Mouse (Mus musculus) limb, embryonic 11.5 days (tissue): ENCODE results near the gene Zdhhc8. TPM values are rescaled to one million over a fixed set of nuclear protein-coding genes. Genes with fewer than 3 reads are reported as not detected.

ENCODE experiments used
- microRNA counts: library from miRNA; unstranded; fragments of <30 nt; microRNA quantifications from one replicate; lab custom pipeline; 2016
- microRNA-seq: library from miRNA; unstranded; fragments of <30 nt; microRNA quantifications from one replicate; pipeline ENCODE4, GENCODE M21; 2016
- polyA plus RNA-seq: library from polyadenylated mRNA; unstranded; fragments of >200 nt; fragmentation: Nextera tagmentation; extraction: Ambion mirVana; gene quantifications from 2 replicates; pipeline ENCODE4 v1.2.1, GENCODE M21; 2014

The Zdhhc8 gene
- polyA plus RNA-seq, 1 experiment from 2014 or later = 14.6 TPM

MicroRNAs within 50 kb of the gene (microRNA counts, 519-probe panel; counts per million panel counts)
- not detected for microRNA mmu-miR-1306 (lab: Ali Mortazavi, UCI)

Small RNA genes within 50 kb of the gene (microRNA-seq; reads per million reads assigned to microRNA genes)
- gene Gm24572 (4.0 reads per million, percentile 6 among the genes with 10 or more reads in this experiment), gene Mir1306 (430 reads per million, percentile 66 among the genes with 10 or more reads in this experiment)

Other genes starting within 250 kb of the Zdhhc8 start
- gene Dgcr6, start 182.3 kb downstream of the Zdhhc8 start, polyA plus RNA-seq = 130 and 135 TPM in 2 replicates
- gene Prodh, start 144.9 kb downstream of the Zdhhc8 start, polyA plus RNA-seq = 15.0 and 15.9 TPM in 2 replicates
- gene Rtn4r, start 107.5 kb downstream of the Zdhhc8 start, polyA plus RNA-seq = 4.5 and 7.4 TPM in 2 replicates
- not detected in 2 replicates for gene Ccdc188, start 17.3 kb downstream of the Zdhhc8 start, polyA plus RNA-seq
- 95.8 and 96.0 TPM in 2 replicates for gene Trmt2a, start 13.5 kb upstream of the Zdhhc8 start, polyA plus RNA-seq
- 1,289 and 1,302 TPM in 2 replicates for gene Ranbp1, start 13.6 kb upstream of the Zdhhc8 start, polyA plus RNA-seq
- 1.3 and 1.7 TPM in 2 replicates for gene Gm49776, start 23.2 kb upstream of the Zdhhc8 start, polyA plus RNA-seq
- 42.7 and 48.2 TPM in 2 replicates for gene Dgcr8, start 54.1 kb upstream of the Zdhhc8 start, polyA plus RNA-seq
- 20.1 and 21.2 TPM in 2 replicates for gene Tango2, start 113.0 kb upstream of the Zdhhc8 start, polyA plus RNA-seq
- 32.9 and 33.2 TPM in 2 replicates for gene Arvcf, start 113.0 kb upstream of the Zdhhc8 start, polyA plus RNA-seq
- gene Txnrd2, start 191.2 kb upstream of the Zdhhc8 start, polyA plus RNA-seq = 21.0 and 21.9 TPM in 2 replicates
- 55.4 and 64.2 TPM in 2 replicates for gene Comt, start 191.7 kb upstream of the Zdhhc8 start, polyA plus RNA-seq